Mouse (Mus musculus) kidney, adult 2 months (tissue): Measurements from ENCODE around the gene Gabbr1. TPM values are rescaled to one million over a fixed set of nuclear protein-coding genes. Genes with fewer than 3 reads are reported as not detected.
A peak's percentile ranks its signal among the peaks of the same experiment; 100 is the strongest.

ENCODE experiments used
- DNase-seq: peaks from one replicate; pipeline ENCODE4 v3.0.0; 2021
- H3K27ac ChIP-seq: fragments of 200-500 bp; 2 replicates; pipeline ENCODE4 v1.5.1; 2012; ENCODE audit warnings: low read depth, low read length, control low read depth, inconsistent platforms; ENCODE audit not compliant: insufficient read depth
- H3K27me3 ChIP-seq: fragments of 200-500 bp; replicated peaks from 2 replicates; pipeline ENCODE4 v1.6.1; 2012; ENCODE audit warnings: mild to moderate bottlenecking, moderate library complexity, low read length, inconsistent platforms; ENCODE audit not compliant: control insufficient read depth, insufficient read depth
- H3K36me3 ChIP-seq: fragments of 200-500 bp; 2 replicates; pipeline ENCODE4 v1.6.1; 2012; ENCODE audit warnings: mild to moderate bottlenecking, moderate library complexity, low read length, inconsistent platforms; ENCODE audit not compliant: control insufficient read depth, insufficient read depth
- H3K4me1 ChIP-seq: fragments of 200-500 bp; 2 replicates; pipeline ENCODE4 v1.6.1; 2011; ENCODE audit warnings: low read length; ENCODE audit not compliant: control insufficient read depth, insufficient read depth
- H3K4me3 ChIP-seq: fragments of 200-500 bp; 2 replicates; pipeline ENCODE4 v1.5.1; 2011; ENCODE audit warnings: mild to moderate bottlenecking, low read depth, low read length, control low read depth; ENCODE audit not compliant: insufficient read depth
- CTCF ChIP-seq: fragments of 200-500 bp; conservative IDR thresholded peaks from 2 replicates; pipeline ENCODE4 v1.5.1; 2011; ENCODE audit warnings: low read depth, mild to moderate bottlenecking, control low read depth, low read length, moderate library complexity, mixed read lengths; ENCODE audit not compliant: insufficient read depth, insufficient read length
- POLR2A ChIP-seq: fragments of 200-500 bp; IDR thresholded peaks from one replicate; pipeline ENCODE4 v1.6.1; 2011; ENCODE audit warnings: low read depth, low read length, control low read depth
- WGBS: fragments of 180-500 bp; shearing (Covaris S2); methylation state at CpG from one replicate; pipeline ENCODE4 v1.1.7; 2018; 5-methylcytosine and 5-hydroxymethylcytosine counted together
- polyA plus RNA-seq: library from polyadenylated mRNA; depleted of rRNA; stranded (reverse); fragments of >200 nt; gene quantifications from 2 replicates; pipeline ENCODE4 v1.2.3, GENCODE M21; 2012; rRNA removed

The Gabbr1 gene
- 21.0 TPM in 2 replicates for polyA plus RNA-seq

DNA sequence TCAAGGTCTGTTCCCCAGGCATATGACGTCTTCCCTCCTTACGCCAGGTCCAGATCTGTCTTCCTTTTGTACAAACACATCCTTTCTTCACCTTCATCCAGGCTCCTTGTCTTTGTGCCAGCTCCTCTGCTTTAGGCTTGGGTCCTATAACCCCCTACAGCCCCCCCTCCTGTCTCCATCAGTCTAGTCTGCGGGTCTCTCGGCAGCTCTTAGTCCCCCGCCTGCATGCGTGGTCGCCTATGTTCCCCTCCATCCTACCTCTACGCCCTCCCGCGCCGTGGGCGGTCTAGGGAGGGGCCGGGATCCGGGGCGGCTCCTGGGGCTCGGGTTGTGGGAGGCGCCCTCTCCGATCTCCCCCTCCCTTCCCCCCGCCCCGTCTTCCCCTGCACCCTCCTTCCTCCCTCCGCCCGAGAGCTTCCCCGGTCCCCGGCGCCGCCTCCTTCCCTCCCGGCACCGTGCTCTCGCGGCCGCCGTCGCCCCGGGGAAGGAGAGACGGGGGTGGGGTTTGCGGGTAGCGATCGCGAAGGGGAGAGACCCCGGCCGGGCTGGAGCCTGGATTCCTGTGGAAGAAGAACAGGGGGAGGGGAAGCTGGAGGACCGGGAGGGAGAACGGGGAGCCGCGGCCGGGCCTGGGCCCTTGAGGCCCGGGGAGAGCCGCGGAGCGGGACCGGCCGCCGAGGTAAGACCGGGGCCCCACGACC, at the start of gene Gabbr1:
Gene Gabbr1 (plus strand): TSS at position 356 of the 701 bp plus-strand sequence.
- TF ChIP-seq POLR2A, result no peak
- TF ChIP-seq CTCF, result no peak
- Histone ChIP-seq H3K27me3 (no peaks in the 10 kb centered on the region), H3K4me3 (peak within 1 kb of the TSS; percentile 72), H3K4me1 (no peaks in the 10 kb centered on the region; the same call in 1 of the 2 replicates), H3K36me3 (no peaks in the 10 kb centered on the region), H3K27ac (no peak within 1 kb of the TSS)
- 2% methylated on average over 52 of the region's 55 CpGs for WGBS
- peak; percentile 82 for DNase-seq

DNA sequence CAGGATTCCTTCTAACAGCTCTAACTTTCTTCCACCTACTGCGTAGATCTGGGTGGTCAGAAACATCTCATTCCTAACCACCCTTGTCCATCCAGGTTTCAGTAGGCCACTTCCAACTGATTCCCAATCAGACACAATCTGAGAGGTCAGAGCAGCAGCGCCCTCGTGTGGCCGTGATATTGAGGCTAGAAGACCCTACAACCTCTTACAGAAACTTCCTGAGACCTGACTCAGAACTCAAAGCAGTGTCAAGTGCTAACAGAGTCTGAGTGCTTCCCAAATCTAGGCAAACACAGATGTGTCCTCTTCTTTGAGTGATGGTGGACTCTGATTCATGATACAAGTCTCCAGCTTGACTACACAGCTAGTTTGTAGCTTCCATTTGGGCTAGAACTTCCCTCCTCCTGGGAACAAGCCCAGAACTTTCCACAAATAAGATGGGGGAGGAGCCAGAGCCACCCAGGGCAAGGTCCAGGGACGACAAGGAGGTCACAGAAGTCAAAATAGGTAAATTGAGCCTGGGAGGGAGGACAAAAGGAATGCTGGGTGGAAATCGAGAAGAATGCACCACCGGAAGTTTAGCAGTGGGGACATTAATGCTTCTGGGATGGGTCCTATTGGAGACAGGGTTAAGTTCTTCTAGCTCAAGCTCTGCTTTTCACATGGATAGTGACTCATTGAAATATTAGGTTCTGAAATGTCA, 48.6 kb upstream of the Gabbr1 start:
- Histone ChIP-seq H3K4me1 (no peaks in the 10 kb centered on the region; the same call in 1 of the 2 replicates), H3K36me3 (no peaks in the 10 kb centered on the region), H3K27me3 (no peaks in the 10 kb centered on the region), H3K4me3 (no peak overlapping the region), H3K27ac (no peak overlapping the region)
- TF ChIP-seq POLR2A (no peak), CTCF (peak; percentile 81)
- WGBS, result 16% methylated on average over 7 of the region's 7 CpGs
- DNase-seq, result peak; percentile 77

DNA sequence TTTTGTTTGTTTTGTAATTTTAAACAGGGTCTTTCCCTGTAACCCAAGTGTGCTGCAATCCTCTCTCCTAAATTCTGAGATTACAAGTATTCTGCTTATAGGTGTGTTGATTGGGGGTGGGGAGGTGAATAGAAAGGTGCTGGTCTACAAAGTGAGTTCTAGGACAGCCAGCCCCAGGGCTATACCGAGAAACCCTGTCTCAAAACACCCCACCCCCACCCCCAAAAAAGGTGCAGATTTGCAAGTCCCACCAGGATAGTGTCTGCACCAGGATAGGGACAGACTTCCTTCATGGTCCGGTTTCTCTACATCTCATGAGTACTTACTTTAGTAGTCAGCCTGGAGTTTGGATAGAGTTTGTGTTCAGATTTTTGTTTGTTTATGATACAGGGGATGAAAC, 47.3 kb upstream of the Gabbr1 start:
- Histone ChIP-seq H3K36me3 (no peaks in the 10 kb centered on the region), H3K27me3 (no peaks in the 10 kb centered on the region), H3K4me1 (no peaks in the 10 kb centered on the region; the same call in 1 of the 2 replicates), H3K27ac (no peak overlapping the region), H3K4me3 (no peak overlapping the region)
- DNase-seq, result no peak
- TF ChIP-seq CTCF (no peak), POLR2A (no peak)
- 69% methylated on average over 2 of the region's 2 CpGs for WGBS

DNA sequence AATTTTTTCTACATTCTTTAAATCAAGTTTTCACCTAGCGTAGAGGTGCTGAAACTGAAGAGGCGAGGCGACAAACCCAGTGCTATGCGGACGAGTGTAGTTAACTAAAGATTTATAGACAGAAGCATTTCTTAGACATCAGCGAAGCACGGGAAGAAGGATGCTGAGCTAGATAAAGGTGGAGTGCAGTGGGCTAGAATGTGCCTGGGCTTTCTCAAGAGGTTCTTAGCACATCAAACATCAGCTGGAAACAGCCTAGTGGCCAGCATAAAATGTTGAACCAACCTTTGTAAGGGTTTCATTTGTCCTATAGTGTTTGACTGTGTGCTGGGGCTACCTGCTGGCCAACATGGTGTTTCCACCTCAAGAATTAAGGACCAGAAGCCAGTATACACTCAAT, 44.9 kb upstream of the Gabbr1 start, which contains the start of gene Zfp57:
Gene Zfp57 (plus strand): TSS at position 301 of the 400 bp plus-strand sequence.
- H3K4me3 ChIP-seq, result no peak within 1 kb of the TSS
- TF ChIP-seq CTCF (no peak), POLR2A (no peak)

DNA sequence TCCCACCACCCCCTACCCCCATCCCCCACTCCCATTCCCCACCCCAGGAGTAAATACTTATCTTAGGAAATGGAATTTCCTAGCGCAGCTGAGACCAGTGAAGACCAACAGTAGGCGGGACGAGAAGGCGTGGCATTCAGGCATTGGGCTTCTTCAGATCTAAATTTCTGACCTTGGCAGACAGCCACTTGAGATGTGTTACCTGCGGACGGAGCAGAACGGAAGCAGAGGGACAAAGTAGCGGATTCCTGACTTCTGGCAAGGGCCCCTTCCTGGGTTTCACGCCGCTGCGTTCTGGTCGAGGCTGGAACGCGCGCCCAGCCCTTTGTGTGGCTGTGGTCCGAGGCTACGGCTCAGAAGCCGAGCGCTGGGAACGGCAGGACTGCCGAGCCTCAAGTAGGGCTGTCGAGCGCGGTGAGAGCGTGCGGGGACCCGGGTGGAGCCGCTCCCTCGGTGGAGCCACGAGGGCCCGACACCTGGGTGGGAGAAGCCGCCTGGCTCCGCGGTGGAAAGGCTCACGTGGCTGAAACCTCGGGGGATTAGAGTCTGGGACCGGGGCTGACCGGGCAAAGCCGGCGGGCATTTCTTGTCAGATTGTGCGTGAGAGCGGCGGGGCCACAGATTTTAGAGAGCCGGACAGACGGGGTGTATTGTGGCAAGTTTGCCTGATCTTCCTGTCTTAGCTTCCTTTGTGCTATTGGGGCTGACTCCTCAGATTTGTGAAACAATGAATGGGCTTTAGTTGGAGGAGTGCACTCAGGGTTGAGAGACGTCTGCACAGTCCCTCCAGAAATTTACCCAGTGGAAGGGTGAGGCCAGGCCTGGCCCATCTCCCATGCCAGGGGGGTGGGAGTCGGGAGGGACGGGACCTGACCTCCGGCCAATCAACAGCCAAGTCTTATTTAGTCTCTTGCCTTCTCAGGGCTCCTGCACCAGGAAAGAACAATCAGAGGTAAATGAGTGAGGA, 43.1 kb upstream of the Gabbr1 start:
- peak; percentile 81 for DNase-seq
- Histone ChIP-seq H3K4me1 (no peaks in the 10 kb centered on the region), H3K4me3 (peak overlapping the region; percentile 61), H3K36me3 (no peaks in the 10 kb centered on the region), H3K27me3 (no peaks in the 10 kb centered on the region), H3K27ac (no peak overlapping the region)
- WGBS, result 1% methylated on average over 49 of the region's 49 CpGs
- TF ChIP-seq POLR2A, result no peak
- TF ChIP-seq CTCF, result no peak

More for the DNA sequence above, 44.9 kb upstream of the Gabbr1 start, which contains the start of gene Zfp57:
- no peaks in the 10 kb centered on the region for H3K27me3 ChIP-seq
- H3K4me1 ChIP-seq, result no peaks in the 10 kb centered on the region; the same call in 1 of the 2 replicates
- DNase-seq, result no peak
- no peaks in the 10 kb centered on the region for H3K36me3 ChIP-seq
- H3K27ac ChIP-seq, result no peak within 1 kb of the TSS
- WGBS, result 89% methylated on average over 7 of the region's 7 CpGs

DNA sequence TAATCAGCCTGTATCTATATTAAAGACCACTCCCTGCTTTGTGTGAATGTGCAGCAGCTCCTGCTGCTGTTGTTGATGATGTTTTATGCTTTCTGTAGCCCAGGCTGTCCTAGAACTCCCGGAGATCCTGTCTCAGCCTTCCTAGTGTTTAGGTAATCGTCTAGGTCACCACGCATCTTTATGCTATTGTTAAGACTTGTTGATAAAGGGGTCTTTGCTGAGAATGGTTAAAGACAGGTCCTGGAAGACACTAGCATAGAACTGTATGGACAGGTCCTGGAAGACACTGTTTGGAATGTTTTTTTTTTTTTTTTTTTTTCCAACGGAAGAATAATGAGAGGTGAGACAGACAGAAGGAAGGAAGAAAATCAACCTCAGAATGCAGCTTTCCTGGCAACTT, 42.4 kb upstream of the Gabbr1 start:
- no peak for DNase-seq
- Histone ChIP-seq H3K4me3 (no peak overlapping the region), H3K27ac (no peak overlapping the region), H3K36me3 (no peaks in the 10 kb centered on the region), H3K4me1 (peaks cover 4% of the 10 kb centered on the region; the same call in 1 of the 2 replicates), H3K27me3 (no peaks in the 10 kb centered on the region)
- TF ChIP-seq CTCF, result no peak
- no peak for TF ChIP-seq POLR2A
- 43% methylated on average over 4 of the region's 4 CpGs for WGBS

DNA sequence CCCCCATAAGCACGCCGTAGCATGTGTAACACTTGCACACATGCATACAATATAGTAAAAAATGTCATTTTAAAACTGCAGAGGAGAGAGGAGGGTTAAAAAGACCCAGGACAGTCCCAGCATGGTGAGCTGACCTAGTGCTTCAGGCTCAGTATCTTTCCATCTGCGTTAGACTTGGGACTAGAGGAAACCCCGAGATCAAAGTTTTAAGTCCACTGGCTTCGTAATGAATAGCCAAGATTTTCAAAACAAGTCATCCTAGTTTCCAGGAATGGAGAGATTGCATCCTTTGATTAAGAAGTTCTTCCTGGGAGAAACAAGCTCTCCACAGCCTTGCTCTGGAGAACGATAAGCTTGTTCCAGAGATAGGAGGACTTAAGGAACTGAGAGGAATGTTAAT, 37.6 kb upstream of the Gabbr1 start:
- H3K27me3 ChIP-seq, result no peaks in the 10 kb centered on the region
- peaks cover 4% of the 10 kb centered on the region; the same call in 1 of the 2 replicates for H3K4me1 ChIP-seq
- WGBS, result 70% methylated on average over 6 of the region's 6 CpGs
- no peak overlapping the region for H3K4me3 ChIP-seq
- no peak overlapping the region for H3K27ac ChIP-seq
- peak; percentile 69 for DNase-seq
- no peaks in the 10 kb centered on the region for H3K36me3 ChIP-seq
- TF ChIP-seq CTCF (no peak), POLR2A (no peak)
